Mouse (Mus musculus) liver, embryonic 11.5 days (tissue): Measurements from ENCODE around the gene Rhbdd3. TPM values are rescaled to one million over a fixed set of nuclear protein-coding genes. Genes with fewer than 3 reads are reported as not detected.

Experiments
- ATAC-seq: fragments of 200-750 bp; cut with Nextera tagmentation; replicated peaks from 2 replicates; pipeline ENCODE4 v1.8.0; 2017; ENCODE audit warnings: moderate number of reproducible peaks, mild to moderate bottlenecking, moderate TSS enrichment, moderate library complexity; ENCODE audit not compliant: low FRiP score
- DNase-seq: peaks from one replicate; pipeline ENCODE4 v3.0.0-alpha.2; 2017; ENCODE audit warnings: low spot score
- H3K27ac ChIP-seq: fragments of 300-500 bp; sonication (generic); 2 replicates; pipeline ENCODE4 v1.5.1; 2014; ENCODE audit warnings: mild to moderate bottlenecking, low read depth, low read length, control low read depth
- H3K27me3 ChIP-seq: fragments of 300-500 bp; sonication (generic); replicated peaks from 2 replicates; pipeline ENCODE4 v1.6.1; 2014; ENCODE audit warnings: low read length, mixed read lengths; ENCODE audit not compliant: control insufficient read depth, insufficient read depth
- H3K36me3 ChIP-seq: fragments of 300-500 bp; sonication (generic); 2 replicates; pipeline ENCODE4 v1.6.1; 2014; ENCODE audit warnings: mild to moderate bottlenecking, low read length, moderate library complexity, mixed read lengths; ENCODE audit not compliant: control insufficient read depth, insufficient read depth
- H3K4me1 ChIP-seq: fragments of 300-500 bp; sonication (generic); replicated peaks from 2 replicates; pipeline ENCODE4 v1.6.1; 2014; ENCODE audit warnings: low read length, mixed read lengths; ENCODE audit not compliant: control insufficient read depth, insufficient read depth
- H3K4me2 ChIP-seq: fragments of 300-500 bp; sonication (generic); 2 replicates; pipeline ENCODE4 v1.6.1; 2014; ENCODE audit warnings: mild to moderate bottlenecking, control low read depth, moderate library complexity
- H3K4me3 ChIP-seq: fragments of 300-500 bp; sonication (generic); 2 replicates; pipeline ENCODE4 v1.5.1; 2014; ENCODE audit warnings: low read depth, low read length, control low read depth
- H3K9ac ChIP-seq: fragments of 300-500 bp; sonication (generic); 2 replicates; pipeline ENCODE4 v1.6.1; 2014; ENCODE audit warnings: low read depth, low read length, control low read depth
- H3K9me3 ChIP-seq: fragments of 300-500 bp; sonication (generic); 2 replicates; pipeline ENCODE4 v1.6.1; 2016; ENCODE audit warnings: low read length, inconsistent platforms, mixed read lengths; ENCODE audit not compliant: control insufficient read depth
- WGBS: fragments of 180-500 bp; shearing (Covaris S2); extraction: QIAGEN DNeasy Blood & Tissue Kit; methylation state at CpG from one replicate; pipeline ENCODE4 v1.1.7; 2014; 5-methylcytosine and 5-hydroxymethylcytosine counted together
- polyA plus RNA-seq: library from polyadenylated mRNA; unstranded; fragments of >200 nt; fragmentation: Nextera tagmentation; extraction: Ambion mirVana; gene quantifications from 2 replicates; pipeline ENCODE4 v1.2.1, GENCODE M21; 2014

The Rhbdd3 gene
- polyA plus RNA-seq, 1 experiment from 2014 or later, result 29.1 TPM

- H3K27ac ChIP-seq, result no peak overlapping the region
- no peaks in the 10 kb centered on the region for H3K27me3 ChIP-seq
- ATAC-seq (no peak), DNase-seq (no peak)
- H3K9ac ChIP-seq, result no peak overlapping the region
- no peaks in the 10 kb centered on the region for H3K9me3 ChIP-seq
- peaks cover 51% of the 10 kb centered on the region for H3K36me3 ChIP-seq
- 97% methylated on average over 1 of the region's 1 CpGs for WGBS
- no peak overlapping the region for H3K4me3 ChIP-seq
- no peak overlapping the region for H3K4me2 ChIP-seq
- H3K4me1 ChIP-seq, result peaks cover 7% of the 10 kb centered on the region; the same call in 1 of the 2 replicates
Observed at GRCm38 (mm10) chr11:5089147-5089546, 9.6 kb upstream of the Rhbdd3 start.

- H3K4me2 ChIP-seq, result no peak overlapping the region
- 61% methylated on average over 2 of the region's 2 CpGs for WGBS
- H3K9ac ChIP-seq, result no peak overlapping the region
- no peaks in the 10 kb centered on the region for H3K27me3 ChIP-seq
- no peak for ATAC-seq
- H3K9me3 ChIP-seq, result no peaks in the 10 kb centered on the region
- no peak overlapping the region for H3K4me3 ChIP-seq
- H3K4me1 ChIP-seq, result peaks cover 17% of the 10 kb centered on the region
- no peak for DNase-seq
- peaks cover 30% of the 10 kb centered on the region for H3K36me3 ChIP-seq
- no peak overlapping the region for H3K27ac ChIP-seq
Observed at GRCm38 (mm10) chr11:5091706-5092105, 7.0 kb upstream of the Rhbdd3 start.

GRCm38 (mm10) chr11:5095877-5096276, 2.8 kb upstream of the Rhbdd3 start:
- H3K4me2 ChIP-seq, result peak overlapping the region; percentile 88

GRCm38 (mm10) chr11:5096480-5097020, 2.2 kb upstream of the Rhbdd3 start:
- no peak for ATAC-seq

More at GRCm38 (mm10) chr11:5095877-5096276, 2.8 kb upstream of the Rhbdd3 start:
- Histone ChIP-seq H3K36me3 (peaks cover 9% of the 10 kb centered on the region; the same call in 1 of the 2 replicates), H3K9ac (no peak overlapping the region), H3K4me3 (peak overlapping the region; percentile 10; the same call in 1 of the 2 replicates), H3K9me3 (no peaks in the 10 kb centered on the region), H3K27me3 (no peaks in the 10 kb centered on the region), H3K27ac (no peak overlapping the region), H3K4me1 (peaks cover 32% of the 10 kb centered on the region)
- DNase-seq (no peak), ATAC-seq (no peak)
- WGBS, result 76% methylated on average over 5 of the region's 5 CpGs

GRCm38 (mm10) chr11:5098035-5098735, 541 bp upstream of the Rhbdd3 start:
- Histone ChIP-seq H3K9me3 (no peaks in the 10 kb centered on the region), H3K4me2 (peak overlapping the region; percentile 88), H3K4me1 (peaks cover 43% of the 10 kb centered on the region), H3K4me3 (peak overlapping the region; percentile 96), H3K9ac (peak overlapping the region; percentile 100), H3K27me3 (no peaks in the 10 kb centered on the region), H3K27ac (peak overlapping the region; percentile 96), H3K36me3 (0 out of 2 replicates have a peak, but pooled peaks cover 3% of the 10 kb centered on the region)
- WGBS, result under 1% methylated on average over 44 of the region's 44 CpGs
- DNase-seq (peak; percentile 64), ATAC-seq (no peak)

More at GRCm38 (mm10) chr11:5096480-5097020, 2.2 kb upstream of the Rhbdd3 start:
- DNase-seq, result no peak
- Histone ChIP-seq H3K9me3 (no peaks in the 10 kb centered on the region), H3K27me3 (no peaks in the 10 kb centered on the region), H3K4me1 (peaks cover 35% of the 10 kb centered on the region), H3K36me3 (peaks cover 9% of the 10 kb centered on the region; the same call in 1 of the 2 replicates), H3K27ac (no peak overlapping the region), H3K9ac (peak overlapping the region; percentile 100), H3K4me3 (peak overlapping the region; percentile 96), H3K4me2 (peak overlapping the region; percentile 88)
- WGBS, result 59% methylated on average over 8 of the region's 8 CpGs

GRCm38 (mm10) chr11:5099576-5100183, 954 bp downstream of the Rhbdd3 start:
- H3K9ac ChIP-seq, result peak overlapping the region; percentile 100
- DNase-seq (peak; percentile 89), ATAC-seq (peak; percentile 74)
- H3K9me3 ChIP-seq, result no peaks in the 10 kb centered on the region
- peaks cover 38% of the 10 kb centered on the region for H3K4me1 ChIP-seq
- peak overlapping the region; percentile 96 for H3K27ac ChIP-seq
- H3K4me2 ChIP-seq, result peak overlapping the region; percentile 94
- H3K4me3 ChIP-seq, result peak overlapping the region; percentile 96
- peaks cover 7% of the 10 kb centered on the region; the same call in 1 of the 2 replicates for H3K36me3 ChIP-seq
- under 1% methylated on average over 31 of the region's 31 CpGs for WGBS
- no peaks in the 10 kb centered on the region for H3K27me3 ChIP-seq

GRCm38 (mm10) chr11:5100283-5100682, 1.6 kb downstream of the Rhbdd3 start:
- H3K27me3 ChIP-seq, result no peaks in the 10 kb centered on the region
- DNase-seq (no peak), ATAC-seq (no peak)
- 3% methylated on average over 7 of the region's 7 CpGs for WGBS
- H3K27ac ChIP-seq, result peak overlapping the region; percentile 96
- no peaks in the 10 kb centered on the region for H3K9me3 ChIP-seq
- peak overlapping the region; percentile 94 for H3K4me2 ChIP-seq
- peaks cover 38% of the 10 kb centered on the region for H3K4me1 ChIP-seq
- peak overlapping the region; percentile 100 for H3K9ac ChIP-seq
- peak overlapping the region; percentile 96 for H3K4me3 ChIP-seq
- peaks cover 7% of the 10 kb centered on the region; the same call in 1 of the 2 replicates for H3K36me3 ChIP-seq

GRCm38 (mm10) chr11:5100801-5101200, 2.1 kb downstream of the Rhbdd3 start:
- no peak overlapping the region; the same call in 1 of the 2 replicates for H3K9ac ChIP-seq
- DNase-seq, result no peak
- H3K4me1 ChIP-seq, result peaks cover 37% of the 10 kb centered on the region
- peak overlapping the region; percentile 96 for H3K4me3 ChIP-seq
- H3K9me3 ChIP-seq, result no peaks in the 10 kb centered on the region
- ATAC-seq, result no peak
- no peaks in the 10 kb centered on the region for H3K27me3 ChIP-seq
- peaks cover 7% of the 10 kb centered on the region; the same call in 1 of the 2 replicates for H3K36me3 ChIP-seq
- H3K27ac ChIP-seq, result peak overlapping the region; percentile 96; the same call in 1 of the 2 replicates
- peak overlapping the region; percentile 94 for H3K4me2 ChIP-seq
- 55% methylated on average over 5 of the region's 5 CpGs for WGBS
